Mouse (Mus musculus) liver, embryonic 13.5 days (tissue): ENCODE measurements at regions not wholly inside any gene's neighbourhood (a gene's known extent, or its start where the extent isn't known, plus 50 kb on each side); places are given as distances from the start of the nearest gene placed in this dataset.

ENCODE experiments used
- ATAC-seq: fragments of 200-750 bp; cut with Nextera tagmentation; 2 replicates; pipeline ENCODE4 v1.8.0; 2017; ENCODE audit warnings: low read depth, mild to moderate bottlenecking, moderate number of reproducible peaks, moderate library complexity
- DNase-seq: peaks from one replicate; pipeline ENCODE4 v3.0.0; 2022
- H3K27ac ChIP-seq: fragments of 300-500 bp; sonication (generic); 2 replicates; pipeline ENCODE4 v1.5.1; 2015; ENCODE audit warnings: moderate library complexity, mild to moderate bottlenecking, inconsistent platforms
- H3K27me3 ChIP-seq: fragments of 300-500 bp; sonication (generic); 2 replicates; pipeline ENCODE4 v1.6.1; 2015; ENCODE audit warnings: mild to moderate bottlenecking, inconsistent platforms
- H3K36me3 ChIP-seq: fragments of 300-500 bp; sonication (generic); 2 replicates; pipeline ENCODE4 v1.6.1; 2015; ENCODE audit warnings: mild to moderate bottlenecking, inconsistent platforms
- H3K4me1 ChIP-seq: fragments of 300-500 bp; sonication (generic); replicated peaks from 2 replicates; pipeline ENCODE4 v1.6.1; 2015; ENCODE audit warnings: inconsistent platforms
- H3K4me2 ChIP-seq: fragments of 300-500 bp; sonication (generic); 2 replicates; pipeline ENCODE4 v1.6.1; 2015; ENCODE audit warnings: inconsistent platforms, mild to moderate bottlenecking, moderate library complexity
- H3K4me3 ChIP-seq: fragments of 300-500 bp; sonication (generic); replicated peaks from 2 replicates; pipeline ENCODE4 v1.5.1; 2015; ENCODE audit warnings: mild to moderate bottlenecking, inconsistent platforms
- H3K9ac ChIP-seq: fragments of 300-500 bp; sonication (generic); 2 replicates; pipeline ENCODE4 v1.6.1; 2015; ENCODE audit warnings: mild to moderate bottlenecking, inconsistent platforms
- H3K9me3 ChIP-seq: fragments of 300-500 bp; sonication (generic); replicated peaks from 2 replicates; pipeline ENCODE4 v1.6.1; 2016; ENCODE audit warnings: inconsistent platforms
- WGBS: fragments of 180-500 bp; shearing (Covaris S2); methylation state at CpG from one replicate; pipeline ENCODE4 v1.1.7; 2015; ENCODE audit not compliant: insufficient replicate concordance; 5-methylcytosine and 5-hydroxymethylcytosine counted together

GRCm38 (mm10) chr1:143879622-143880021 is 102.5 kb downstream of the Uchl5 start:
- WGBS = 56% methylated on average over 5 of the region's 5 CpGs
- Histone ChIP-seq H3K9me3 (no peaks in the 10 kb centered on the region), H3K27ac (no peak overlapping the region), H3K4me1 (peaks cover 7% of the 10 kb centered on the region), H3K9ac (no peak overlapping the region), H3K36me3 (no peaks in the 10 kb centered on the region), H3K4me3 (no peak overlapping the region), H3K4me2 (no peak overlapping the region), H3K27me3 (no peaks in the 10 kb centered on the region)
- DNase-seq = peak; percentile 4
- ATAC-seq = peak; percentile 81

- no peak for DNase-seq
- H3K4me2 ChIP-seq = no peak overlapping the region
- H3K27me3 ChIP-seq = no peaks in the 10 kb centered on the region
- H3K4me3 ChIP-seq = no peak overlapping the region
- no peak overlapping the region for H3K27ac ChIP-seq
- no peak overlapping the region for H3K9ac ChIP-seq
- no peaks in the 10 kb centered on the region for H3K36me3 ChIP-seq
- H3K9me3 ChIP-seq = no peaks in the 10 kb centered on the region
- peaks cover 7% of the 10 kb centered on the region for H3K4me1 ChIP-seq
- WGBS = 54% methylated on average over 2 of the region's 2 CpGs
- no peak for ATAC-seq
Observed at GRCm38 (mm10) chr1:143878266-143878665, 101.2 kb downstream of the Uchl5 start.

- no peak for ATAC-seq
- H3K4me3 ChIP-seq = no peak overlapping the region
- 76% methylated on average over 10 of the region's 10 CpGs for WGBS
- no peaks in the 10 kb centered on the region for H3K4me1 ChIP-seq
- no peak for DNase-seq
- H3K9ac ChIP-seq = no peak overlapping the region
- no peaks in the 10 kb centered on the region for H3K27me3 ChIP-seq
- H3K9me3 ChIP-seq = no peaks in the 10 kb centered on the region
- no peak overlapping the region for H3K4me2 ChIP-seq
- H3K27ac ChIP-seq = no peak overlapping the region
- H3K36me3 ChIP-seq = no peaks in the 10 kb centered on the region
Observed at GRCm38 (mm10) chr1:143860319-143860718, 83.2 kb downstream of the Uchl5 start.

- Histone ChIP-seq H3K4me1 (no peaks in the 10 kb centered on the region), H3K36me3 (no peaks in the 10 kb centered on the region), H3K27me3 (no peaks in the 10 kb centered on the region), H3K4me2 (no peak overlapping the region), H3K9me3 (no peaks in the 10 kb centered on the region), H3K4me3 (no peak overlapping the region), H3K27ac (no peak overlapping the region), H3K9ac (no peak overlapping the region)
- DNase-seq (no peak), ATAC-seq (no peak)
Observed at GRCm38 (mm10) chr1:143858532-143858931, 81.5 kb downstream of the Uchl5 start.
